Mouse (Mus musculus) layer of hippocampus, adult 9-10 months (tissue): ENCODE measurements around the gene Isg20l2.
"Not testable (repeated sequence)": the region's sequence is repeated elsewhere in the genome, so short reads cannot be mapped to it uniquely, and the experiment has no call there.

Experiments used
- DNase-seq: peaks from one replicate; pipeline ENCODE4 v3.0.0; 2022; ENCODE audit warnings: low spot score

Gene Isg20l2

DNA sequence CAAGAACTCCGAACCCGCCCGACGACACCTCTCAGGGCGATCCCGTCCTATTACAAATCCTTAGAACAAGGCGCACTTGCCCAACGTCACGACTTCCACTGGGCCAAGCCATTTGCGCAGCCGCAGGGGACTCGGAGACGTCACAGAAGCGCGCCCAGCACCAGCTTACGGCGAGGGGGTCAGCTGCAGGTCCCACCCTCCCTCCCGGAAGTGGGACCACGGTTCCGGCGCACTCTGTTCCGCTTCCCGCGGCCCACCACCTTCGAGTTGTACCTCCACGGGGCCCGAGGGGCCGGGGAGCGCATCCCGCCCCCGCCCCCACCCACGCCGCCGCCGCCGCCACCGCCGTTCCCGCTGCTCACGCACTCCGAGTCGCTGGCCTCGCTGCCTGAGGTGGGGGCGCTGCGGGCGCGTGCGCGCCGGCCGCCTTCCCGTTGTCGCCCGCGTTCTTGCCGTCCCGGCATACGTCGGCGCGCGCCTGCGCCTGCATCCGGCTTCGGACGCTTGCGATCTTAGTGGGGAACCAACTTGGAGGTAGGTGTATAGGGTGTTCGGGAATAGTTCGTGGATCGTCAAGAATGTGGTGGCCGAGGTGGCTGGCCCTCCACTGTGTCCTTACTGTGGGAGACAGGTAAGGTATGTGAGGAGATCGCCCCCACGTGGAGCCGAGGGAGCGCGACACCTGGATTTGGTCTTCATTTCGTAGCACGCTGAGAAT is at the start of gene Isg20l2, which contains the start of gene Rrnad1:
Gene Isg20l2 (plus strand): TSS at position 237 of the 718 bp plus-strand sequence.
Gene Rrnad1 (minus strand): TSS at position 640 of the 718 bp plus-strand sequence.
- peak; percentile 89 for DNase-seq

DNA sequence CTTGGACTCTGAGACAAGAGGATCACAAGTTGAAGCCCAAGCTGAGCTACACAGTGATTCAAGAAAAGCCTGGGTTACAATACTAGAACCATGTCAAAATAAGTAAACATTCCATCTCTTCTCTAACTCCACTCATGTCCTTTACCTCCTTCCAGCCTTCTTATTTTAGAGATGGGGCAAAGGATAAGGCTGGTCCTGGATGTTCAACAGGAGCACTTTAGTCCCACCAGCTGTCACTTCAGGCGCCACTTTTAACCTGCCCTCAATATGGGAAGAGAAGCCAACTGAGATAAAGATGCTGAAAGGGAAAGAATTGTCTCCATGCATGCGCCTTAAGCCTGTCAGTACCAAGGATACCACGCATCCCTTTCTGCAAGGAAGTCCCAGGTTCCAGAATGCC is 45.8 kb upstream of the Isg20l2 start:
- DNase-seq: no peak

DNA sequence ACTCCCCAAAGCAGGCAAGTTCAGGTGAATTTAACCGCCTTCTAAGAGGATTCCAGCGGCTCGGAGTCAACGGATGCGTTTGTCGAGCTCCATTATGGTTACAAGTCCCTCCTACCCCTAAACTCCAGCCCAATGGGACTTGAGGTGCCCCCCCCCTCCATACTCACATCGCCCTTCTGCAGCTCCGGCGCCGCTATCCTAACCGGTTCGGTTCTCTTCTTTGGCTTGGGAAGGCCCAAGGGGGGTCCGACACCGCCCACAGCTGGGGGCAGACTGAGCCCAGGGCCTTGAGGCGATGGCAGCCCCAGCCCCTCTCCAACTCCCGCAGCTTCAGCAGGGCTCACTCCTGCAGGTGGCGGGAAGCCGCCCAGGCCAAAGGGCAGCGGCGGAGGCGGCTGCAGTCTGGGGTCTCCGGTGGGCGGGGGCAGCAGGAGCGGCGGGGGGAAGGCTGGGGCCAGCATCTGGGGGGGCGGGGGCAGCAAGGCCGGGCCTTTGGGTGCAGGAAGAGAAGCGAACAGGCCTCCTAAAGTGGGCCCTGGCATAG is 45.3 kb upstream of the Isg20l2 start:
- DNase-seq: no peak

DNA sequence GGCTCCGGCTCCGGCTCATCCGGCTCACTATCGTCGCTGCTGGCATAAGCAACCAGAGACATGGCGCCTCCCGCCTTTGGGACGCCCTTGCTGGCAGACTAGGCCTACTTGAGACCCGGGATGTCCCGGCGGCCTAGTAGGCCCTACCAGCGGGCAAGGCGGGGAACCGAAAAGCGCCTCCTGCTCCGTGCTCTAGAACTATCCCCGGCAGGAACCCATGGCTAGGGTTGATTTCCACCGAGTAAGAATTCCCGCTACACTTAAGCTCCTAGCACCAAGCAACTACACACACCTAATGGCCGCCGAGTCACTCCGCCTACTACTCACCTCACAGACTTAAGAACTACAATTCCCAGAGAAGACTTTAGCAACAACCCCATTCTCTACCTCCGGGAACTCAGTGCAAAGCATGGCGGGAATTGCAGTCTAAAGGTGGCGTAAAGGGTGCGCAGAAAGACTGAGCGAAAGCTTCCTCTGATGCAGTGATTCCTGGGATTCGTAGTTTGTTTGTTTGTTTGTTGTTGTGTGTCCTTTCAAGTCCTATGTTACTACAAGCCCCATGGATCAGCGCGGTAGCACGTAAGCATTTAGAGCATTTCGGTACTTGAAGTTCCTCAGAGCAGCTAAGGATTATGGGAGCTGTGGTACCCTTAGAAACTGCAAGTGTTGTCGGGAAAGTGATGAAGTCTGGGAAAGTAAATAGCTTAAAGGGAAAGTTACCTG is 44.7 kb upstream of the Isg20l2 start, which contains the start of gene Prcc:
Gene Prcc (minus strand): TSS at position 328 of the 723 bp plus-strand sequence.
- peak; percentile 98 for DNase-seq

DNA sequence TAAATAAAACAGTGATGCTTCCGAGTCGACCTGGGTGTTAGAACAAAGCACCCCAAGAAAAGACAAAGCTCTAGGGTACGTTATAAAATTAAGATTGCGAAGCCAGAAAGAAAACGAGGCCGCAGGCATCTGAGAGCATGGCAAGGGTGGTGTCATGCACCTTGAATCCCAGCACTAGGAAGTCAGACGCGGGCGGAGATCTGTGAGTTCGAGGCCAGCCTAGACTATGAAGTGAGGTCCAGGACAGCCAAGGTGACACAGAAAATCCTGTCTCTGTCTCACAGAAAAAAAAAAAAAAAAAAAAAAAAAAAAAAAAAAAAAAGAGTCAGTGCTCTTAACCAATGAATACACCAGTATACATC is 44.1 kb upstream of the Isg20l2 start:
- DNase-seq: no peak

DNA sequence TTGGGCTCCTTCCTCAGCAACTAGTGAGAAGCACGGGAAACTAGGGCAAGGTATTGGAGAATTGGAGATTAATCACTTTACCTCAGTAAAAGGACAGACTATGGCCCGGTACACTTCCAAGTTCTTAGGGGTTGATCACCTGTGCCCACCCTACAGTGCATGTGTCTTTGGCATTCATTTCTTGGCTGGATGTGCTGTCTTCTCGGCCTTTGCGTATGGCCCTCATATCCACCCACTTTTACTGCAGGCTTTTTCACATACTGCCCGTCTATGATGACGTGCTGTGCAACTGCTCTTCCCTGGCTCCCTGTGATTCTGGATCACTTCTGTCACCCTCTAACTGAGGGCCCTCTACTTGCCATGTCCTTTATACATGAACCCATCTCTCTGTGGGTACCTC is 43.7 kb upstream of the Isg20l2 start:
- DNase-seq: no peak

DNA sequence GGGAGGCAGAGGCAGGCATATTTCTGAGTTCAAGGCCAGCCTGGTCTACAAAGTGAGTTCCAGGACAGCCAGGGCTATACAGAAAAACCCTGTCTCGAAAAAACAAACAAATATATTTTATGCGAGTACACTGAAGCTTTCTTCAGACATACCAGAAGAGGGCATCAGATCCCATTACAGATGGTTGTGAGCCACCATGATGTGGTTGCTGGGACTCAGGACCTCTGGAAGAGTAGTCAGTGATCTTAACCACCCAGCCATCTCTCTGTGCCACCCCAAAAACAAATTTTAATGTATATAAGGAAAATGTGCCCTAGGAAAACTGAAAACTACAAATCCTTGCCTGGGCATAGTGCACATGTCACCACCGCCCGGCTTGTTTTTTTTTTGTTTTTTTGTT is 42.7 kb upstream of the Isg20l2 start:
- not testable (repeated sequence) for DNase-seq

DNA sequence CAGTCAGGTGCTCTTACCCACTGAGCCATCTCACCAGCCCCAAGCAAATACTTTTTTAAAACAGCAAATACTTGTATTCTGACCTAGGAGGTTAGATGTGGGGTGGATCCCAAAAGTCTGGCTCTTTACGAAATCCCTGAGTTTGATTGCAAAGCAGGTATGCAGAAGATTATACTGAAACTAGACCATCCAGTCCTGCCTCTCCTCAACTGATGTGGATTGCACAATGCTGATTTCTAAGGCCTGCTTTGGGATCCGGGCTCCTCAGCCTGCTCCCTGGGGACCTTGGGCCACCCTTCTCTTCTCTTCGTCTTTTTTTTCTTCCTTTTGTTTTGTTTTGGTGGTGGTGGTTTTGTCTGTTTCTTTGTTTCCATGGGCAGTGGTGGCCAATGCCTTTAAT is 38.6 kb upstream of the Isg20l2 start:
- no peak for DNase-seq

DNA sequence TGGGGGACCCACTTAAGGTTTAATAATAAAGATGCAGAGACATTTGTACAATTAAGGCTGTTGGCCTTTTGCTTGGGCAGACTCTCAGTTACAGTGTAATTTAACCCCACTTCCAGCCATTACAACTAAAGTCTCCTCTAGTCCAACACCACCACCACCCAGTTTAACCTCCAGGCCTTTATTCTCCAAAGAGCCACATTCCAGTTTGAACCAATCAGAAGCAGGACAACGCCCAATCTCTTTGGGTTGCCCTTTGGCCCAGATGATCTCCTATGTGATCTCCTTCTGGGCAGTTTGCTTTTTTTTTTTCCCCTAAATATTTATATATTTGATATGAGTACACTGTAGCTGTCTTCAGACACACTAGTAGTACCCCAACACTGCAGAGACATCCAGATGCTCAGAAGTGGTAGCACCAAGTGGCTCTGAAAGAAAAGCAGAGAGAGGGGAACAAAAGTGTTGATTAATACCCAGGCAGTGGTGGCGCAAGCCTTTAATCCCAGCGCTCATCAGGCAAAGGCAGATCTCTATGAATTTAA is 36.7 kb upstream of the Isg20l2 start:
- no peak for DNase-seq

DNA sequence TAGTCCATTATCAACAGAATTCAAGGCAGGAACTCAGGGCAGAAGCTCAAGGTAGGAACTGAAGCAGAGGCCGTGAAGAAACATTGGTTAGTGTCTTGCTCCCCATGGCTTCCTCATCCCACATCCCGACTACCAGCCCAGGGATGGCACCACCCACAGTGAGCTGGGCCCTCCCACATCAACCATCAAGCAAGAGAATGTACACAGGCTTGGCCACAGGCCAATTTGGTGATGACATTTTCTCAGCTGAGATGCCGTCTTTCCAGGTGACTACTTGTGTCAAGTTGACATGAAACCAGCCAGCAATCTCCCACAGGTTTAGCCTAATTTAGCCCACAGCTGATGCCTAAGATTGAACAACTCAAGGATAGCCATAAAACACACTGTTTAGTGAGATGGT is 30.8 kb upstream of the Isg20l2 start:
- no peak for DNase-seq

DNA sequence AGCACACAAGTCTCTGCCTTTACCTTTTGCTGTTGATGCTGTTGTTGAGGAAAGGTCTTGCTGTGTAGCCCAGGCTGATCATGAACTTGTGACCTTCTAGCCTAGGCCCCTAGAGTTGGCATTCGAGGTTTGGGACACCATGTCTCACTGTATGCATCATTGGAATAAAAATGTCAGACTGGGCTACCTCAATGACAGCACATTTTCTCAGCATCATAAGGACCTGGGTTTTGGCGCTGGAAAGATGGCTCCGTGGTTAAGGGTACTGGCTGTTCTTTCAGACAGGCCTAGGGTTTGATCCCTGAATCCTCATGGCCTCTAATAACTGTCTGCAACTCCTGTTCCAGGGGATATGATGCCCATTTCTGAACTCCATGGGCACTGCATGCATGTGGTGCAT is 30.3 kb upstream of the Isg20l2 start:
- no peak for DNase-seq

DNA sequence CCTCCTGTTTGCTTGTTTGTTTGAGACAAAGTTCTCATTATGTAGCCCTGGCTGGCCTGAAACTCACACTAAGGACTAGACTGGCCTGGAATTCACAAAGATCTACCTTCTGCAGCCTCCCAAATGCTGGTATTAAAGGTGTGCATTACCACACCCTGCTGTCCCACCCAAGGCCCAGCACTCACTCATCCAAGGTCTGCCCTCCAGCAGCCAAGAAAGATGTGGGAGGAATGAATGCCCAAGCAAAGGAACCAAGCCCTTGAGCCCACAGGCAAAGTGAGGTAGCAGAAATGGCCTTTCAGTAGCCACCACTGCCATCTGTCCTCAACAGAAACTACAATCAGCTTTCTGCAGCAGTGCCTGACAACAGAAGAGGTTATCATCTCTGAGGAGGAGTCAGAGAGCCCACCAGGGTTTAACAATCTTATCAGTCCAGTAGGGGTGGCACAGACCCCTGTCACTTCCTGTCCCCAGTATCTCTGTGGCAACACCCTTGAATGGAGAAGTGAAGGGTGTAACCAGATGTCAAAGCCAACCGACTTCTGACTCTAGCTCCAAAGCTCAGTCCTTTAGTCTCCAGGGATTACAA is 29.0 kb upstream of the Isg20l2 start:
- DNase-seq: no peak

DNA sequence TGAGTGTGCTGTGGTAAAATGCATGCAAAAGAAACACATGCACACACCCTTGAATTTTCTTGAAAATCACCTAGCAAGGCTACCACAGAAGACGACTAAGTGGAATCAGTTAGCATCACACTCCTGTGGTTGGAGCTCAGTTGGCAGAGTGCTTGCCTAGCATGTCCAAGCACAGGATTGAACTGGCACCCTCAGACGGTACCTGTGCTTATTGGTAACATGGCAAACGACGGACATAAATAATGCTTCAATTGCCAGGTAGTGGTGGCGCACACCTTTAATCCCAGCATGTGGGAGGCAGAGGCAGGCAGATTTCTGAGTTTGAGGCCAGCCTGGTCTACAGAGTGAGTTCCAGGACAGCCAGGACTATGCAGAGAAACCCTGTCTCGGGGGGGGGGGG is 28.2 kb upstream of the Isg20l2 start:
- not testable (repeated sequence) for DNase-seq

DNA sequence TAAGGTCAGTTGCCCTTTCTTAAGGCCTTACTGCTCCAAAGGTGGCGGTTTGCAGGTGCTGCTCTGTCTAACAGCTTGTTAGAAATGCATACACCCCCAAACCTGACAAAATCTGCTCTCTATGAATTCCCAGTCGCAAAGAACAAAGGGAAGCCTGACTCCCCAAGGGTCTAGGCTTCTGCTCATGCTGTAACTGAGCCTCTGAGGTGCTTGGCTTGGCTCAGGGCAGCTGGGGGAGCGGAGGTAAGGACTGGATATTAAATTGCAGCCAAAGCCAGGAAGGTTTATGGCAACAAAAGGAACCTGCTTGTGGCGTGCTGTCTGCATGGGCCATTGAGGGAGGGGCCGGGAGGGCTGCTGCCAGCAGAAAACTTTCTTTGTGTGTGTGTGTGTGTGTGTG is 26.3 kb upstream of the Isg20l2 start:
- DNase-seq: no peak

DNA sequence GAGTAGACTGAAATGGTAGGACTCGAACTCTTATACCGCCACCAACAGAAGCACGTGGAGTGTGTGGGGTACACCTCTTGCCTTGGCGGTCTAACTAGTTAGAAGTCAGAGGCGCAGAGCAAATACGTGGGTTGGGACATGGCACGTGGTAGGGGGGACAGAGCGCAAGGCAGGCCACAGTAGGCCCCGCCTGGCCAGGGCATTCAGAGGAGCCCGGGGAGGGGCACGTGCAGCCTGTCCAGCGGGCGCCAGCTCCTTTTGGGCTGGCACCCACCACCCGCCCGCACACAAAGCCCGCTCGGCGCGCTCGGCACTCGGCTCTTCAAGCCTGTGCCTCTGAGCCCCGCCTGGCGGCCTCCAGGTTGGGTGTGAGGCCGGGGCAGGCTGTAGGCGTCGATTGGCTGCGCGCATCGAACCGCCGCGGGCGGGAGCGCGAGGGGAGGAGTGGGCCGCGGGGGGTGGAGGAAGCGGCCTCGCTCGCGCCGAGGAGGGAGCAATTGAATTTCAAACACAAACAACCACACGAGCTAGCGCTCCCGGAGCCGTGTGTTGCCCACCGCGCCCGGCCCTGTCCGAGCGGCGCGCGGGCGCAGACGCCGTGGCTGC is 24.1 kb upstream of the Isg20l2 start, which contains the start of gene Hdgf:
Gene Hdgf (plus strand): TSS at position 442 of the 606 bp plus-strand sequence.
- peak; percentile 84 for DNase-seq

DNA sequence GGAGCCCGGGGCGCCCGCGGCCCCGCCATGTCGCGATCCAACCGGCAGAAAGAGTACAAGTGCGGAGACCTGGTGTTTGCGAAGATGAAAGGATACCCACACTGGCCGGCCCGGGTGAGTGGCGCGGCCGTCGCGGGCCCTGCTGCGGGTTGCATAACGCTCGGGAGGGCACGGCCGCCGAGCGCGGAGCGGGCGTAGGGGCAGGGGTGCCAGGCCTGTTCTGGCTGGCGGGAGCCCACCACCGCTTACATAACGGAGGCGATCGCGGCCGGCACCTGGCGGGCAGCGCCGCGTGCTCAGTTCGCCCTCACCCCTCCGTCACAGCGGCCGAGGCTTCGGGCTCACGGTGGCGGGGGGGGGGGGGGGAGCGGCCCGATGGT is 23.5 kb upstream of the Isg20l2 start:
- DNase-seq: no peak

DNA sequence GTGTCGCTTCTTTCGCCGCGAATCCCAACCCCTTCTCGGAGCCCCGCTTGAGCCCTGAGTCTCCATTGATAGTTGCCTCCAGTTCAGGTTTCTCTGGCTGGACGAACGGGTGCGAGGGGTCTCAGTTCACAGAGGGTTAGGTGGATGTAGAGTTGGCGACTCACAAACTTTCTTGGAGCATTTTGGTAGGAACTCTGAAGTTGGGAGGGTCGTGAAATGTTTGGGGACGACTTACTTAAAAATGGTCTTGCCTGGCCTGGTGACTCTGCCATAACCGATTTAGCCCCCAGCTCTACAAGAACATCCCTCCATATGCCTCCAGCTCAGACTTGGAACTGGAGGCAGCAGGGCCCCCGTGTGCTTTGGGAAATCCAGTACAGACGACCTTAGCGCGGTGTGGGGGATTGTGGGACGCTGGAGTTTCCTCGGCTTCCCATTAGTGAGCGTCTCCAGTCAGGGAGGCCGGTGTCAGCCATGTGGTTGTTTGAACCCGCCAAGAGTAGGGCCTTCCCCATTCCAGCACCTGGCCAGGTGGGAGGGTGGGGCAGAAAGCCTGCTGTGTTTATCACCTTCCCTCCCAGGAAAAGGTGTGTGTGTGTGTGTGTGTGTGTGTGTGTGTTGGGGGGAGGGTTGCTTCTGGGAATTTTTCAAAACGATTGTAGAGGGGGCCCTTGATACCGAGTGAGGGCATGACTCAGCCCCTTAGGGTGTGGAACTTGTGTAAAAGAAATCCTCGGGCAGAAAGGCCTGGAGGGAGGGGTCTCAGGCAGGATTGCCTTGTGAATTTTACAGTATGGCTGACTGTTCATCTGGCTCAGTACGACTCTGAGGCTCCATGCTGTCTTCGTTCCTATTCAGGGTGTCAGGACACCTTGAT is 22.9 kb upstream of the Isg20l2 start:
- DNase-seq: no peak

DNA sequence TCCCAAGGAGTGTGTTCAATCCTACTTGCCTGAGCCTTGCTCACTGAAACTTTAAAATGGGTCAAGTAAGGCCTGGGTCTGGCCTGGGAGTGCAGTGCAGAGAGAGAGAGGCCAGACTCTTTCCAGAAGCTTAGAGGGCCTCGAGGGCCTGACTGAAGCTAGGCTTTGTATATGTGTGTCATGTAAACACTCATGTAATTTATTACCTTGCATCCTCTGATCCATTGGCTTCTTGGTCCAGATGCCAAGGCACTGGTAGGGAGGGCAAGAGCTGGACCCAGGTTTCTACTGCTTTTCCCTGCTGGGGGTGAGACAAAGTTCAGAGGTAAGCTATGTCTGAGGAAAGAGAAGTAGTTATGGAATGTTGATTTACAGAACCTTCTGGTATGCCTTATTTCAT is 22.2 kb upstream of the Isg20l2 start:
- no peak for DNase-seq

DNA sequence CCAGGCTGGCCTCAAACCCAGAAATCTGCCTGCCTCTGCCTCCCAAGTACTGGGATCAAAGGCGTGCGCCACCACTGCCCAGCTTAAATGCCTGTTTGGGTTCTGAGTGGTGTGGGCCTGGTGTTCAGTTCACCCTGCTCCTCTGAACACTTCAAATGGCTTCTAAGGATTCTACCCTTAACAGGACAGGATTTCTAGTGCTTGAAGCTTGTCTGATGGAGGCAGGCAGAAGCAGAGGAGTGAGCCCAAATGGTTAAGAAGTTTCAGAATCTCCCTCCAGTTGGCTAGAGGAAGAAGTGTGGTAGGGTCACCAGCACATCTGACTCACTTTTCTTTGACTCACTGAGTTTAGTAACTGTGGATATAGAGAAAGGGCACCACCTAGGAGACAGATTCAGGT is 20.7 kb upstream of the Isg20l2 start:
- DNase-seq: no peak

DNA sequence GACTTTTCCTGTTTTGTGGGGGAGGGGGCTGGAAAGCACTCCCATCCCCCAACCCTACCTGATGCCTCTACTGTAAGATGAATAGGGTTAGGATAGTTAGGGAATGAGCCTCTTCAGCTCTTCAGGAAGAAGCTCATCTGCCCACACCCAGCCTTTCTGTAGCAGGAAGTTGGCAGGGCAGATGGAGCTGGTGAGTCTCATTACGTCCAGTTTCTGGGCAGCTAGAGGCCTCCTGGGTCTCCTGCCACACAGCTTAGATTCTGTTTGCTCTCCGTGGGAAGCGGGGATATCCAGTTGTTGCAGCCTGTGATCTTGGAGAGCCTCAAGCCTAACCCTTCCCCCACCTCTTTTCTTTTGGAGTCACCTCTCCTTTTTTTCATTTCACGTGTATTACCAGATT is 20.2 kb upstream of the Isg20l2 start:
- no peak for DNase-seq

DNA sequence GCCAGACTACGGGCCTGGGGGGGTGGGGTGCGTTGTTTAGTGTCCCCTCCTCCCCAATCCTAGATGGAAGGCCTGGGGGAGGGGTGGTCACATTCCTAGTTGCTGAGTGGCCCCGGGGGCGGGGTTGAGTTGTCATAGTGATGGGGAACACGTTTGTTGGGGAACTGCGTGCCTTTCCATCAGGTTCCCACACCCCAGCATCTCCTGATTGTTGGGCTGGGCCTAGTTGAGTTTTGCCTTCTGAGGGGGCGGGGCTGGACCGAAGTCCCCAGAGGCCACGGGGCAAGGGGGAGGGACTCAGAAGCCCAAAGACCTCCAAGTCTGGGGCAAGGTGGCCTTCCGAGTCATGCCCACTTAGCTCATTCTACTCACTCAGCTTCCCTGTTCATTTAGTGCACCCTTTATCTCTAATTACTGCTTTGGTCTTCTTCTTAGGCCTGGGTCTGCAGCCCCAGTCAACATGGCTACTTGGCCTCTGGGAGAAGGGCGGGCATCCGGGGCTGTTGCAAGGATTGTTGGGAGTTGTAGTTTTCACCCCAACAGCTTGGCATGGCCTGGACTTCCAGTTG is 19.5 kb upstream of the Isg20l2 start:
- DNase-seq: no peak
